Mouse (Mus musculus) kidney, adult 8-10 months (tissue): ENCODE results near the gene Vamp2.

Experiments
- DNase-seq, 2 experiments: peaks; one replicate each; pipeline ENCODE4 v3.0.0; 2022

Vamp2 gene

GRCm38 (mm10) chr11:69088103-69088855, at the start of gene Vamp2:
TSS of gene Vamp2 (plus strand) at chr11:69088490.
- DNase-seq: peak; percentile 87 to 89

GRCm38 (mm10) chr11:69045531-69046394, 42.5 kb upstream of the Vamp2 start, which contains the start of gene Aurkb:
TSS of gene Aurkb (plus strand) at chr11:69045647.
- DNase-seq: peak; percentile 71 to 78

- DNase-seq: no peak
Observed at GRCm38 (mm10) chr11:69046395-69046774, 41.9 kb upstream of the Vamp2 start.

GRCm38 (mm10) chr11:69047592-69047991, 40.7 kb upstream of the Vamp2 start:
- no peak for DNase-seq

- DNase-seq: no peak
Observed at GRCm38 (mm10) chr11:69048151-69048550, 40.1 kb upstream of the Vamp2 start.

GRCm38 (mm10) chr11:69050748-69051147, 37.5 kb upstream of the Vamp2 start:
- no peak for DNase-seq

GRCm38 (mm10) chr11:69051771-69052170, 36.5 kb upstream of the Vamp2 start:
- no peak for DNase-seq

GRCm38 (mm10) chr11:69052824-69053421, 35.4 kb upstream of the Vamp2 start:
- DNase-seq: no peak

- DNase-seq: no peak
Observed at GRCm38 (mm10) chr11:69053848-69054247, 34.4 kb upstream of the Vamp2 start.

GRCm38 (mm10) chr11:69058265-69058664, 30.0 kb upstream of the Vamp2 start:
- DNase-seq: no peak

GRCm38 (mm10) chr11:69058729-69059356, 29.4 kb upstream of the Vamp2 start:
- DNase-seq: no peak

GRCm38 (mm10) chr11:69059357-69059974, 28.8 kb upstream of the Vamp2 start, which contains the start of gene Borcs6:
TSS of gene Borcs6 (plus strand) at chr11:69059717.
- peak; percentile 96 to 98 for DNase-seq

- DNase-seq: no peak
Observed at GRCm38 (mm10) chr11:69059975-69060411, 28.3 kb upstream of the Vamp2 start.

GRCm38 (mm10) chr11:69060448-69061254, 27.6 kb upstream of the Vamp2 start:
- peak in 1 of 2 experiments; percentile 27 for DNase-seq

- no peak for DNase-seq
Observed at GRCm38 (mm10) chr11:69061255-69061912, 26.9 kb upstream of the Vamp2 start.

GRCm38 (mm10) chr11:69062194-69062760, 26.0 kb upstream of the Vamp2 start:
- DNase-seq: peak; percentile 77 to 90

GRCm38 (mm10) chr11:69062761-69063224, 25.5 kb upstream of the Vamp2 start:
- DNase-seq: peak; percentile 94 to 99

GRCm38 (mm10) chr11:69063413-69064201, 24.7 kb upstream of the Vamp2 start:
- peak in 1 of 2 experiments; percentile 68 for DNase-seq
